Mouse (Mus musculus) retina, postnatal 7 days (tissue): ENCODE data around the gene Bcas2.
"Not testable (repeated sequence)": the region's sequence is repeated elsewhere in the genome, so short reads cannot be mapped to it uniquely, and the experiment has no call there.

Source experiments
- DNase-seq: peaks from one replicate; pipeline ENCODE4 v3.0.0-alpha.2; 2012; ENCODE audit warnings: low read depth, low spot score

Gene Bcas2

DNA sequence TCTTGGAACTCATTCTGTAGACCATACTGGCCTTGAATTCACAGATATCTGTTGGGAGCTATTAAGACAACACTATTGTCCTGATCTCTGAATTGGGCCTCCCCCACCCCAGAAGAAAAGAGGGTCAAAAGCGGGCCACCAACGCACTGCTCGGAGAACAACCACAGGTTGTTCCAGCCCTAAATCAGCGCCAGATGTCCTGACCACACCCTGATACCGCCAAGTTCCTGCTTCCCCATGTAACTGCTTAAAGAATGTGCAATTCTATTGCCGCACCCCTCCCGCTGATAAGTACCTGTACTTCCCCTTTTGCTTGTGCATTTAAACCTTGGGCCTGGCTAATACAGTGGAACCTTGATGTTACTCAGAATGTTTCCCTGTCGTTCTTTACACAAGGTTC lies 43.9 kb downstream of the Bcas2 start:
- DNase-seq, result not testable (repeated sequence)

- no peak for DNase-seq
These were observed 50.0 kb downstream of the Bcas2 start for GRCm38 (mm10) chr3:103221435-103221834.

DNA sequence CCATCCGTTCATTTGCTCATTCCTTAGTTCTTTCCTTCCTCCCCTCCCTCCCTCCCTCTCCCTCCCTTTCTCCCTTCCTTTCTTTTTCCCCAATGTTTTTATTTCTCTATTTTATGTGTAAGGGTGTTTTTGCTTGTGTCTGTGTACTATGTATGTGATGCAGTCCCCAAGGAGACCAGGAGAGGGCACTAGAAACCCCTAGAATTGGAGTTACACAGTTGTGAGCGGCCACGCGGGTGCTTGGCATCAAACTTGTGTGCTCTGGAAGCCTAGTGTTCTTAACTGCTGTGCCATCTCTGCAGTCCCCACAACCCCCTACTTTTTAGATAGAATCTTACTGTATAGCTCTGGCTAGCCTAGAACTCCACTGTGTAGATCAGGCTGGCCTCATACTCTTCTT lies 52.3 kb downstream of the Bcas2 start:
- no peak for DNase-seq

DNA sequence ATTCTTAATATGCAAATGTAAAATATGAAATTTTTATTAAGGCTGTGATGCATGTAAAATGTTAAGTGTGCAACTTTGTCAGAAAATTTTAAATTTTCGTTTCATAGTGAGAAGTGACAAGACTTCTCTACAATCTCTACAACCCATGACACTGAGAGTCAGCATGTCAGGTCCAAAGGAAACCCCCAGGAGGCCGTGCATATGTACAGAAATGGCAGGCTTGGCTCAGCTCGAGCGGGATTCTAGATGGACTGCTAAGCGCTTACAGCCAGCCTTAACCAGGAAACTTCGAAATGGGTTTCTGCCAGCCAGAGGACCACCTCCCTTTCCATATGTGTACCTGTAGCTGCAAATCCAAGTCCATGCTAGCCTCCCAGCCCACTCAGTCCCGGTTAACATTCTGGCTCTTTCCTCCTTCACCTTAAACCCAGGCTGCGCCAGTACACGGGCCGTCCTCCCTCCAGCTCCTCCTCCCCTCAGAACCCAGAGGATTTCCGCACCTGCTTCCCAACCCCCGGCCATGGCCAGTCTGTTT lies 52.8 kb downstream of the Bcas2 start:
- DNase-seq, result no peak

DNA sequence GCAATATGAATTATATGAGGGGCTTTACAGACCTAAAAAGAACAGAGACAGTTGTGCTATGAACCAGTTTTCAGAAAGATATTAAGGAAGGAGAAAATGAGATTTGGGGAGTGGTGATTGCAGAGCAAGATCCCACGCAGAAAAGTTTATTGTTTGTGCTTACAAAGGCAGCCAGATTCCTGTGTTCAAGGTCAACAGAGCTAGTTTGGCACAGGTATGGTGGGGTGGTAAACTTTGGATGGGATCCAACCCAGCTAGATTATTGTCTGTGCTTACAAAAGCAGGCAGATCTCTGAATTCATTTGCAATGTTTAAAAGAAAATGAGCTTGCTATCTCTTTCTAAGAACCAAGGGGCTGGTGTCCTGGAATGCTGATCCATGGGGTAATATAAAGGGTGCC lies 56.3 kb downstream of the Bcas2 start:
- DNase-seq, result no peak
